Mouse (Mus musculus) heart, embryonic 16.5 days (tissue): ENCODE data around the gene Fyn. TPM values are rescaled to one million over a fixed set of nuclear protein-coding genes. Genes with fewer than 3 reads are reported as not detected.

Source experiments
- ATAC-seq: fragments of 200-750 bp; cut with Nextera tagmentation; replicated peaks from 2 replicates; pipeline ENCODE4 v1.8.0; 2017; ENCODE audit warnings: moderate number of reproducible peaks; ENCODE audit not compliant: insufficient read depth, low FRiP score; ENCODE audit errors: extremely low read depth
- H3K27ac ChIP-seq: fragments of 300-500 bp; sonication (generic); 2 replicates; pipeline ENCODE4 v1.5.1; 2014; ENCODE audit warnings: mild to moderate bottlenecking, low read length, control low read depth, moderate library complexity
- H3K27me3 ChIP-seq: fragments of 300-500 bp; sonication (generic); 2 replicates; pipeline ENCODE4 v1.6.1; 2014; ENCODE audit warnings: low read length, mixed read lengths; ENCODE audit not compliant: control insufficient read depth, insufficient read depth
- H3K36me3 ChIP-seq: fragments of 300-500 bp; sonication (generic); 2 replicates; pipeline ENCODE4 v1.6.1; 2014; ENCODE audit not compliant: control insufficient read depth, insufficient read depth
- H3K4me1 ChIP-seq: fragments of 300-500 bp; sonication (generic); 2 replicates; pipeline ENCODE4 v1.6.1; 2014; ENCODE audit warnings: low read length, mixed read lengths; ENCODE audit not compliant: control insufficient read depth, insufficient read depth
- H3K4me2 ChIP-seq: fragments of 300-500 bp; sonication (generic); 2 replicates; pipeline ENCODE4 v1.6.1; 2014; ENCODE audit warnings: low read depth, mild to moderate bottlenecking, control low read depth, low read length
- H3K4me3 ChIP-seq: fragments of 300-500 bp; sonication (generic); 2 replicates; pipeline ENCODE4 v1.5.1; 2014; ENCODE audit warnings: mild to moderate bottlenecking, control low read depth, low read length
- H3K9ac ChIP-seq: fragments of 300-500 bp; sonication (generic); 2 replicates; pipeline ENCODE4 v1.6.1; 2014; ENCODE audit warnings: low read length, control low read depth
- H3K9me3 ChIP-seq: fragments of 300-500 bp; sonication (generic); replicated peaks from 2 replicates; pipeline ENCODE4 v1.6.1; 2016; ENCODE audit warnings: low read length; ENCODE audit not compliant: control insufficient read depth
- WGBS: fragments of 180-500 bp; shearing (Covaris S2); extraction: QIAGEN DNeasy Blood & Tissue Kit; methylation state at CpG from one replicate; pipeline ENCODE4 v1.1.7; 2014; 5-methylcytosine and 5-hydroxymethylcytosine counted together
- polyA plus RNA-seq: library from polyadenylated mRNA; unstranded; fragments of >200 nt; fragmentation: Nextera tagmentation; extraction: Ambion mirVana; gene quantifications from 2 replicates; pipeline ENCODE4 v1.2.1, GENCODE M21; 2015

Gene Fyn
- polyA plus RNA-seq, 1 experiment from 2014 or later: 15.0 TPM

GRCm38 (mm10) chr10:39505621-39506020 lies 137.0 kb downstream of the Fyn start:
- no peak overlapping the region for H3K4me2 ChIP-seq
- WGBS: 74% methylated on average over 7 of the region's 7 CpGs
- ATAC-seq: no peak
- H3K27me3 ChIP-seq: no peaks in the 10 kb centered on the region
- H3K27ac ChIP-seq: no peak overlapping the region
- H3K9me3 ChIP-seq: no peaks in the 10 kb centered on the region
- no peak overlapping the region for H3K9ac ChIP-seq
- H3K4me3 ChIP-seq: no peak overlapping the region
- no peaks in the 10 kb centered on the region for H3K36me3 ChIP-seq
- H3K4me1 ChIP-seq: peaks cover 18% of the 10 kb centered on the region

GRCm38 (mm10) chr10:39506353-39506752 lies 137.7 kb downstream of the Fyn start:
- ATAC-seq: no peak
- no peaks in the 10 kb centered on the region for H3K27me3 ChIP-seq

GRCm38 (mm10) chr10:39506831-39507230 lies 138.2 kb downstream of the Fyn start:
- 73% methylated on average over 7 of the region's 7 CpGs for WGBS
- H3K27me3 ChIP-seq: no peaks in the 10 kb centered on the region
- ATAC-seq: no peak
- H3K9me3 ChIP-seq: no peaks in the 10 kb centered on the region
- H3K4me3 ChIP-seq: no peak overlapping the region
- H3K27ac ChIP-seq: no peak overlapping the region
- H3K36me3 ChIP-seq: no peaks in the 10 kb centered on the region
- H3K4me1 ChIP-seq: peaks cover 10% of the 10 kb centered on the region
- no peak overlapping the region for H3K4me2 ChIP-seq
- H3K9ac ChIP-seq: no peak overlapping the region

More at GRCm38 (mm10) chr10:39506353-39506752, 137.7 kb downstream of the Fyn start:
- H3K4me2 ChIP-seq: no peak overlapping the region
- H3K36me3 ChIP-seq: no peaks in the 10 kb centered on the region
- peaks cover 15% of the 10 kb centered on the region for H3K4me1 ChIP-seq
- 79% methylated on average over 12 of the region's 12 CpGs for WGBS
- no peaks in the 10 kb centered on the region for H3K9me3 ChIP-seq
- H3K27ac ChIP-seq: no peak overlapping the region
- no peak overlapping the region for H3K4me3 ChIP-seq
- no peak overlapping the region for H3K9ac ChIP-seq

GRCm38 (mm10) chr10:39508801-39509200 lies 140.1 kb downstream of the Fyn start:
- no peak overlapping the region for H3K4me3 ChIP-seq
- WGBS: 76% methylated on average over 5 of the region's 5 CpGs
- H3K4me1 ChIP-seq: peaks cover 2% of the 10 kb centered on the region; the same call in 1 of the 2 replicates
- 0 out of 2 replicates have a peak, but pooled peaks cover 2% of the 10 kb centered on the region for H3K36me3 ChIP-seq
- H3K4me2 ChIP-seq: no peak overlapping the region
- no peak overlapping the region for H3K9ac ChIP-seq
- no peaks in the 10 kb centered on the region for H3K9me3 ChIP-seq
- ATAC-seq: no peak
- no peaks in the 10 kb centered on the region for H3K27me3 ChIP-seq
- no peak overlapping the region for H3K27ac ChIP-seq

- Histone ChIP-seq H3K27me3 (no peaks in the 10 kb centered on the region), H3K4me3 (no peak overlapping the region), H3K9ac (no peak overlapping the region), H3K9me3 (no peaks in the 10 kb centered on the region), H3K4me2 (no peak overlapping the region), H3K4me1 (peaks cover 2% of the 10 kb centered on the region; the same call in 1 of the 2 replicates), H3K27ac (no peak overlapping the region), H3K36me3 (0 out of 2 replicates have a peak, but pooled peaks cover 2% of the 10 kb centered on the region)
- WGBS: 75% methylated on average over 8 of the region's 8 CpGs
- ATAC-seq: no peak
Observed at GRCm38 (mm10) chr10:39509937-39510336, 141.3 kb downstream of the Fyn start.

- Histone ChIP-seq H3K27ac (no peak overlapping the region), H3K4me2 (no peak overlapping the region), H3K27me3 (no peaks in the 10 kb centered on the region), H3K36me3 (peaks cover 8% of the 10 kb centered on the region; the same call in 1 of the 2 replicates), H3K4me3 (no peak overlapping the region), H3K9ac (no peak overlapping the region), H3K4me1 (no peaks in the 10 kb centered on the region), H3K9me3 (no peaks in the 10 kb centered on the region)
- no peak for ATAC-seq
- 72% methylated on average over 14 of the region's 14 CpGs for WGBS
Observed at GRCm38 (mm10) chr10:39512631-39513314, 144.1 kb downstream of the Fyn start.

GRCm38 (mm10) chr10:39514916-39515315 lies 146.3 kb downstream of the Fyn start:
- ATAC-seq: no peak
- Histone ChIP-seq H3K36me3 (peaks cover 8% of the 10 kb centered on the region; the same call in 1 of the 2 replicates), H3K4me3 (no peak overlapping the region), H3K9me3 (no peaks in the 10 kb centered on the region), H3K27me3 (no peaks in the 10 kb centered on the region), H3K4me1 (peaks cover 4% of the 10 kb centered on the region; the same call in 1 of the 2 replicates), H3K27ac (no peak overlapping the region), H3K4me2 (no peak overlapping the region), H3K9ac (no peak overlapping the region)
- 91% methylated on average over 8 of the region's 8 CpGs for WGBS

GRCm38 (mm10) chr10:39516541-39517133 lies 148.0 kb downstream of the Fyn start:
- no peak overlapping the region for H3K9ac ChIP-seq
- no peak for ATAC-seq
- WGBS: 81% methylated on average over 6 of the region's 6 CpGs
- H3K4me1 ChIP-seq: peaks cover 13% of the 10 kb centered on the region
- H3K4me3 ChIP-seq: no peak overlapping the region
- H3K9me3 ChIP-seq: no peaks in the 10 kb centered on the region
- no peak overlapping the region for H3K4me2 ChIP-seq
- no peaks in the 10 kb centered on the region for H3K27me3 ChIP-seq
- H3K27ac ChIP-seq: no peak overlapping the region
- H3K36me3 ChIP-seq: peaks cover 8% of the 10 kb centered on the region; the same call in 1 of the 2 replicates

- 69% methylated on average over 9 of the region's 9 CpGs for whole genome bisulfite sequencing
Observed at GRCm38 (mm10) chr10:39517375-39517774, 148.7 kb downstream of the Fyn start.

More at GRCm38 (mm10) chr10:39517375-39517774, 148.7 kb downstream of the Fyn start:
- no peak overlapping the region for H3K4me2 ChIP-seq
- H3K36me3 ChIP-seq: peaks cover 8% of the 10 kb centered on the region; the same call in 1 of the 2 replicates
- H3K4me1 ChIP-seq: peaks cover 20% of the 10 kb centered on the region
- ATAC-seq: no peak
- no peak overlapping the region for H3K4me3 ChIP-seq
- no peak overlapping the region for H3K9ac ChIP-seq
- H3K27ac ChIP-seq: no peak overlapping the region
- no peaks in the 10 kb centered on the region for H3K27me3 ChIP-seq
- H3K9me3 ChIP-seq: no peaks in the 10 kb centered on the region
